Mouse (Mus musculus): ENCODE measurements at regions not wholly inside any gene's neighbourhood (a gene's known extent, or its start where the extent isn't known, plus 50 kb on each side); places are given as distances from the start of the nearest gene placed in this dataset.

- ChIA-PET POLR2A (interaction anchor here in 3 of 4 experiments (0.5 to 1.5 kb wide), 9 partner anchors 10 to 59 kb away, joined by 3 to 7 read pairs (median 3); no protein-coding TSS in a partner anchor), CTCF (no interaction called here)
Measured at GRCm38 (mm10) chr8:15840632-15841252, 794.9 kb upstream of the BB014433 start.

GRCm38 (mm10) chr8:15832752-15833151 lies 786.9 kb upstream of the BB014433 start:
- CTCF ChIA-PET, result no interaction called here

GRCm38 (mm10) chr8:15821579-15822191 lies 775.8 kb upstream of the BB014433 start:
- POLR2A ChIA-PET, result interaction anchor here in 2 of 4 experiments (0.6 to 0.7 kb wide), 2 partner anchors 169 to 1666 kb away, joined by 3 to 4 read pairs; no protein-coding TSS in a partner anchor

More at GRCm38 (mm10) chr8:15832752-15833151, 786.9 kb upstream of the BB014433 start:
- POLR2A ChIA-PET, result interaction anchor here in 1 of 4 experiments (1.0 kb wide), 1 partner anchor 9 kb away, joined by 3 read pairs; no protein-coding TSS in a partner anchor

GRCm38 (mm10) chr8:15788421-15788820 lies 742.5 kb upstream of the BB014433 start:
- CTCF ChIA-PET, result interaction anchor here in 2 of 4 experiments (0.7 to 1.4 kb wide), 2 partner anchors 55 to 762 kb away, joined by 3 read pairs; no protein-coding TSS in a partner anchor
- POLR2A ChIA-PET, result interaction anchor here in 3 of 4 experiments (0.5 to 2.6 kb wide), 7 partner anchors 52 to 81 kb away, joined by 3 to 21 read pairs (median 4); no protein-coding TSS in a partner anchor

More at GRCm38 (mm10) chr8:15821579-15822191, 775.8 kb upstream of the BB014433 start:
- CTCF ChIA-PET, result no interaction called here

Data from embryonic stem cell, embryonic (primary cell).